Mouse (Mus musculus) small intestine, adult 2 months (tissue): ENCODE measurements around the gene Lrrc74b. TPM values are rescaled to one million over a fixed set of nuclear protein-coding genes. Genes with fewer than 3 reads are reported as not detected.

ENCODE experiments used
- H3K27ac ChIP-seq: fragments of 200-500 bp; 2 replicates; pipeline ENCODE4 v1.5.1; 2012; ENCODE audit warnings: low read depth, low read length, control low read depth, inconsistent platforms; ENCODE audit not compliant: insufficient read depth
- H3K27me3 ChIP-seq: fragments of 200-500 bp; 2 replicates; pipeline ENCODE4 v1.6.1; 2012; ENCODE audit warnings: mild to moderate bottlenecking, moderate library complexity, low read length, inconsistent platforms; ENCODE audit not compliant: control insufficient read depth, insufficient read depth
- H3K36me3 ChIP-seq: fragments of 200-500 bp; 2 replicates; pipeline ENCODE4 v1.6.1; 2012; ENCODE audit warnings: mild to moderate bottlenecking, low read length, control low read depth, inconsistent platforms; ENCODE audit not compliant: control insufficient read depth, insufficient read depth
- H3K4me1 ChIP-seq: fragments of 200-500 bp; 2 replicates; pipeline ENCODE4 v1.6.1; 2012; ENCODE audit warnings: low read length, inconsistent platforms, mixed read lengths; ENCODE audit not compliant: control insufficient read depth, insufficient read depth, insufficient read length
- H3K4me3 ChIP-seq: fragments of 200-500 bp; 2 replicates; pipeline ENCODE4 v1.5.1; 2012; ENCODE audit warnings: low read depth, mild to moderate bottlenecking, control low read depth, inconsistent platforms, low read length, moderate library complexity
- CTCF ChIP-seq: fragments of 200-500 bp; IDR thresholded peaks from 2 replicates; pipeline ENCODE4 v1.5.1; 2012; ENCODE audit warnings: low read depth, mild to moderate bottlenecking, control low read depth, inconsistent platforms, low read length, moderate library complexity, mixed read lengths; ENCODE audit not compliant: insufficient replicate concordance, insufficient read length; ENCODE audit errors: extremely low read depth
- POLR2A ChIP-seq: fragments of 200-500 bp; IDR thresholded peaks from 2 replicates; pipeline ENCODE4 v1.6.1; 2012; ENCODE audit warnings: low read depth, mild to moderate bottlenecking, control low read depth, inconsistent platforms, low read length, moderate library complexity
- WGBS: fragments of 180-500 bp; shearing (Covaris S2); methylation state at CpG from one replicate; pipeline ENCODE4 v1.1.7; 2018; 5-methylcytosine and 5-hydroxymethylcytosine counted together
- polyA plus RNA-seq: library from polyadenylated mRNA; depleted of rRNA; stranded (reverse); fragments of >200 nt; gene quantifications from 2 replicates; pipeline ENCODE4 v1.2.3, GENCODE M21; 2012; rRNA removed

The Lrrc74b gene
- polyA plus RNA-seq, result 0.23 TPM in 1 of 2 replicates, not detected in the other

GRCm38 (mm10) chr16:17561128-17561750 is at the start of gene Lrrc74b:
Gene Lrrc74b (minus strand): TSS chr16:17561247.
- 3% methylated on average over 22 of the region's 22 CpGs for WGBS
- Histone ChIP-seq H3K36me3 (no peaks in the 10 kb centered on the region), H3K27me3 (no peaks in the 10 kb centered on the region), H3K4me1 (peaks cover 9% of the 10 kb centered on the region; the same call in 1 of the 2 replicates), H3K27ac (peak within 1 kb of the TSS; percentile 64), H3K4me3 (peak within 1 kb of the TSS; percentile 45)
- TF ChIP-seq CTCF, result no peak
- TF ChIP-seq POLR2A, result no peak; the same call in 1 of the 2 replicates

- WGBS, result 71% methylated on average over 5 of the region's 5 CpGs
Observed at GRCm38 (mm10) chr16:17605684-17606083, 44.6 kb upstream of the Lrrc74b start.

GRCm38 (mm10) chr16:17604941-17605340 is 43.9 kb upstream of the Lrrc74b start:
- Histone ChIP-seq H3K4me1 (no peaks in the 10 kb centered on the region), H3K4me3 (no peak overlapping the region), H3K27me3 (no peaks in the 10 kb centered on the region), H3K36me3 (no peaks in the 10 kb centered on the region), H3K27ac (no peak overlapping the region)
- TF ChIP-seq CTCF, result no peak
- no peak for TF ChIP-seq POLR2A
- WGBS, result 71% methylated on average over 4 of the region's 4 CpGs

More at GRCm38 (mm10) chr16:17605684-17606083, 44.6 kb upstream of the Lrrc74b start:
- Histone ChIP-seq H3K4me3 (no peak overlapping the region), H3K27ac (no peak overlapping the region), H3K27me3 (no peaks in the 10 kb centered on the region), H3K36me3 (no peaks in the 10 kb centered on the region), H3K4me1 (no peaks in the 10 kb centered on the region)
- TF ChIP-seq POLR2A, result no peak
- TF ChIP-seq CTCF, result no peak

GRCm38 (mm10) chr16:17600944-17601562 is 40.0 kb upstream of the Lrrc74b start:
- Histone ChIP-seq H3K27me3 (no peaks in the 10 kb centered on the region), H3K4me1 (no peaks in the 10 kb centered on the region), H3K4me3 (no peak overlapping the region), H3K27ac (no peak overlapping the region), H3K36me3 (no peaks in the 10 kb centered on the region)
- WGBS, result 23% methylated on average over 3 of the region's 3 CpGs
- TF ChIP-seq POLR2A (no peak), CTCF (no peak)

- WGBS, result 68% methylated on average over 2 of the region's 2 CpGs
- Histone ChIP-seq H3K4me3 (no peak overlapping the region), H3K4me1 (no peaks in the 10 kb centered on the region), H3K27ac (no peak overlapping the region), H3K27me3 (no peaks in the 10 kb centered on the region), H3K36me3 (no peaks in the 10 kb centered on the region)
- no peak for TF ChIP-seq POLR2A
- TF ChIP-seq CTCF, result no peak
Observed at GRCm38 (mm10) chr16:17590731-17591130, 29.7 kb upstream of the Lrrc74b start.

GRCm38 (mm10) chr16:17584555-17584954 is 23.5 kb upstream of the Lrrc74b start:
- Histone ChIP-seq H3K27me3 (no peaks in the 10 kb centered on the region), H3K36me3 (no peaks in the 10 kb centered on the region), H3K27ac (no peak overlapping the region), H3K4me3 (no peak overlapping the region), H3K4me1 (no peaks in the 10 kb centered on the region)
- 93% methylated on average over 7 of the region's 7 CpGs for WGBS
- TF ChIP-seq CTCF, result no peak

- WGBS, result 33% methylated on average over 8 of the region's 8 CpGs
- no peak within 1 kb of the TSS for H3K4me3 ChIP-seq
- no peaks in the 10 kb centered on the region for H3K27me3 ChIP-seq
- TF ChIP-seq CTCF (peak; percentile 65; the same call in 1 of the 2 replicates), POLR2A (no peak)
- H3K4me1 ChIP-seq, result no peaks in the 10 kb centered on the region
- H3K27ac ChIP-seq, result no peak within 1 kb of the TSS
- no peaks in the 10 kb centered on the region for H3K36me3 ChIP-seq
Observed at GRCm38 (mm10) chr16:17583064-17583463, 22.0 kb upstream of the Lrrc74b start, which contains the start of gene Slc7a4. Gene Slc7a4 (minus strand): TSS chr16:17583214.
